Mouse (Mus musculus): ENCODE measurements around the gene Cacna2d1. TPM values are rescaled to one million over a fixed set of nuclear protein-coding genes. Genes with fewer than 3 reads are reported as not detected.
A peak's percentile ranks its signal among the peaks of the same experiment; 100 is the strongest.

Cacna2d1 gene
- polyA plus RNA-seq, 1 experiment from 2014 or later = 6.0 TPM

DNA sequence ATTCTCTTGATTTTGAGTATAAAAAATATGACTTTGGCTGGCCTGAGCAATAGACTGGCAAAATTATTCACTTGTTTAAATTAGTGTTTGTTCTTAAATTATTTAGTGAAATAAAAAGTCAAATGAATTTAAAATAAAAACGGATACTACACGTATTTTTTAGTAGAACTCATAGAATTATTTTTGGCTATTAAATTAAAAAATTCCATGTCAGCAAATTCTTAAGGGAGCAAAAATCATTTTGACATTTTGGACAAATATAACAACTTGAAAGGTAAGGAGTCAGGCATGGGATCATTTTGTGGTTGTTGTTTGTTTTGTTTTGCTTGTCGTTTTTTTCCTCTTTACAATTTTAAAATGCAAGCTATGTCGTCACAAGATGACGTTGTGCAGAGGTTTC is 346.7 kb downstream of the Cacna2d1 start:
- POLR2A ChIA-PET = no interaction called here
- DNase-seq (ENCODE audit: low read depth, low spot score) (no peak), ATAC-seq (no peak)
- in situ Hi-C loops (cut with MboI; ENCODE audit: low pct_unique_long_range_greater_than_20kb) = no loop called here
- no peak for TF ChIP-seq CTCF (IDR thresholded peaks at IDR 0.05)
- H3K27me3 ChIP-seq = no peaks in the 10 kb centered on the region
- CTCF ChIA-PET = interaction anchor here (1.4 to 2.1 kb wide), 2 partner anchors 12 to 13 kb away, joined by 3 to 7 read pairs; no protein-coding TSS in a partner anchor

GRCm38 (mm10) chr5:16293223-16293622 is 358.7 kb downstream of the Cacna2d1 start:
- POLR2A ChIA-PET = no interaction called here
- CTCF ChIA-PET = interaction anchor here (0.7 to 2.5 kb wide), 10 partner anchors 11 to 455 kb away, joined by 3 to 12 read pairs (median 5); no protein-coding TSS in a partner anchor
- no peaks in the 10 kb centered on the region for H3K27me3 ChIP-seq
- peak; percentile 12 for TF ChIP-seq CTCF (IDR thresholded peaks at IDR 0.05)
- in situ Hi-C loops (cut with MboI; ENCODE audit: low pct_unique_long_range_greater_than_20kb) = no loop called here
- no peak for ATAC-seq
- DNase-seq (ENCODE audit: low read depth, low spot score) = no peak

DNA sequence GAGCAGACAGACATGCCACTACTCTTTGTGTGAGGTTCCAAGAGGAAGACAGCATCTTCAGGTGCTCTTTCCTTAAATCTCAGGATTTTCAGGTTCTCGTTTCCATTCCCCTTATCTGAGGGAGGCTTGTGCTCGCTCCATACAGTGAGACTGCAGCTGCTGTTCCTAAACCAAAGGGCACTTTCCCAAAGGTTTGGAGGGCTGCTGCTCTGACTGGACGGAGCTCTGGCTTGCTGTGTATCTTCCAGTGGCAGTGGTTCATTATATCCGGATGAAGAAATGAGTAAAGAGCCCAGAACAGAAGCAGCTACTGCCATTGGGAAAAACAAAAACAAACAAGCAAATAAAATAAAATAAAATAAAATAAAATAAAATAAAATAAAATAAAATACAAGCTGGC is 359.3 kb downstream of the Cacna2d1 start:
- in situ Hi-C loops (cut with MboI; ENCODE audit: low pct_unique_long_range_greater_than_20kb) = no loop called here
- CTCF ChIA-PET = interaction anchor here (0.9 to 2.5 kb wide), 5 partner anchors 10 to 456 kb away, joined by 3 to 12 read pairs (median 10); no protein-coding TSS in a partner anchor
- no peak for ATAC-seq
- no peak for TF ChIP-seq CTCF (IDR thresholded peaks at IDR 0.05)
- H3K27me3 ChIP-seq = no peaks in the 10 kb centered on the region
- no peak for DNase-seq (ENCODE audit: low read depth, low spot score)
- POLR2A ChIA-PET = no interaction called here

- CTCF ChIA-PET = interaction anchor here (0.9 to 2.5 kb wide), 4 partner anchors 15 to 457 kb away, joined by 3 to 11 read pairs (median 7); no protein-coding TSS in a partner anchor
- POLR2A ChIA-PET = no interaction called here
- DNase-seq (ENCODE audit: low read depth, low spot score) (no peak), ATAC-seq (no peak)
- no peaks in the 10 kb centered on the region for H3K27me3 ChIP-seq
- in situ Hi-C loops (cut with MboI; ENCODE audit: low pct_unique_long_range_greater_than_20kb) = no loop called here
- no peak for TF ChIP-seq CTCF (IDR thresholded peaks at IDR 0.05)
Observed at GRCm38 (mm10) chr5:16294708-16295107, 360.2 kb downstream of the Cacna2d1 start.

- no peaks in the 10 kb centered on the region for H3K27me3 ChIP-seq
- DNase-seq (ENCODE audit: low read depth, low spot score) (peak; percentile 31), ATAC-seq (peak; percentile 80)
- POLR2A ChIA-PET = no interaction called here
- in situ Hi-C loops (cut with MboI; ENCODE audit: low pct_unique_long_range_greater_than_20kb) = no loop called here
- no peak for TF ChIP-seq CTCF (IDR thresholded peaks at IDR 0.05)
- CTCF ChIA-PET = no interaction called here
Observed at GRCm38 (mm10) chr5:16297170-16297771, 362.8 kb downstream of the Cacna2d1 start.

DNA sequence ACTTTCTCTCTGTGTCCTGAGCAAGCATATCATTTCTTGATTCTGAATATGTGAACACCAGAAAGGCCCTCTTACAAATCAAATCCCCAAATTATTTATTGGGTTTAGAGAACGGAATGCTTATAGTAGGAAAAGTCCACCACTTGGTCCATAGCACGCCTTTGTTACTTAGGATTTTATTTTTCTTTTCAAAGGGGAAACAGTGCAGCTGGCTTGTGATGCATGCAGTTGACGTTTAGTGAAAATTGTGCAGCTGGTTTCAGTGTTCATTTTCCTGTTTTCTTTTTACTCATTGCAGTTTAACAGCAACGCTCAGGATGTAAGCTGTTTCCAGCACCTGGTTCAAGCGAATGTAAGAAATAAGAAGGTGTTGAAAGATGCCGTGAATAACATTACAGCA is 365.1 kb downstream of the Cacna2d1 start:
- CTCF ChIA-PET = no interaction called here
- in situ Hi-C loops (cut with MboI; ENCODE audit: low pct_unique_long_range_greater_than_20kb) = loop anchor here (10.0 kb wide), 2 partner anchors 465 to 565 kb away; no protein-coding TSS in a partner anchor
- TF ChIP-seq CTCF (IDR thresholded peaks at IDR 0.05) = no peak
- POLR2A ChIA-PET = no interaction called here
- ATAC-seq (no peak), DNase-seq (ENCODE audit: low read depth, low spot score) (no peak)
- no peaks in the 10 kb centered on the region for H3K27me3 ChIP-seq

DNA sequence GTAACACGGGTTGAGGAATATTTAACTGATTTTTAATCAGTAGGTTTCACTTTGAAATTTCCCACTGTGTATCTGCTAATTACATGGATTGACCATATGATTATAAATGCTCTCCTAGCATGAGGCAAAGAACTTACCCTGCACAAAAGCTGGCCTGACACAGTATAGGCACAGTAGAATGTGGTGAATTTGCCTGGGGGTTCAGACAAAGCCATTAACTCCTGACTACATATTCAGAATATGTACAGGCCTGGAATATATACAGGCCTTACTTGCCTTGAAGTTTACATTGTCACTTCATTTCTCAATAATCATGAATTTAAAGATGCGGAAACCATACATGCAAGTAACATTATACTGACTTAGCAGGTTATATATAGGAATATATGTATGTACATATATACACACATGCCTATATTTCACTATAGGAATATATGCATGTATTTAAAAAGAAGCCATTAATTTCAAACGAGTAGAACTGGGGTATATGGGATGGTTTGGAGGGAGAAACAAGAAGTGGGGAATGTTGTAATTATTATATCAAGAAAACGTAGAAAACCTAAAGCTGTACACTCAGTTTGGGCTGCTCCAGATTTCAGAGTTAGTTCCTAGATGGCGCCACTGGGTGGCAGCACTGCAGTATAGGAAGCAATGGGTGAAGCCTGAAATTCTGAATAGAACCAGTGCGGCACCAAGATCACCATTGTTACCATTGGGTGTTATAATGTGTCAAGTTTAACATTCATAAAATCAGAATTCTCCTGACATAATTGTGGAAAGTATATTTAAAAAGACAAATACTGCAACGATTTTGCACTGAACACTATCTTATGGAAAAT is 374.9 kb downstream of the Cacna2d1 start:
- TF ChIP-seq CTCF (IDR thresholded peaks at IDR 0.05) = peak; percentile 79
- peaks cover 17% of the 10 kb centered on the region for H3K27me3 ChIP-seq
- POLR2A ChIA-PET = no interaction called here
- CTCF ChIA-PET = interaction anchor here (1.0 to 1.5 kb wide), 2 partner anchors 17 to 560 kb away, joined by 4 read pairs; no protein-coding TSS in a partner anchor
- DNase-seq (ENCODE audit: low read depth, low spot score) (no peak), ATAC-seq (no peak)
- in situ Hi-C loops (cut with MboI; ENCODE audit: low pct_unique_long_range_greater_than_20kb) = loop anchor here (10.0 kb wide), 2 partner anchors 475 to 555 kb away; no protein-coding TSS in a partner anchor

- CTCF ChIA-PET = interaction anchor here (1.0 kb wide), 1 partner anchor 54 kb away, joined by 3 read pairs; no protein-coding TSS in a partner anchor
- peaks cover 14% of the 10 kb centered on the region for H3K27me3 ChIP-seq
- TF ChIP-seq CTCF (IDR thresholded peaks at IDR 0.05) = no peak
- no peak for DNase-seq (ENCODE audit: low read depth, low spot score)
- in situ Hi-C loops (cut with MboI; ENCODE audit: low pct_unique_long_range_greater_than_20kb) = no loop called here
- ATAC-seq = no peak
- POLR2A ChIA-PET = interaction anchor here (0.7 kb wide), 1 partner anchor 486 kb away, joined by 5 read pairs; no protein-coding TSS in a partner anchor
Observed at GRCm38 (mm10) chr5:16314242-16314641, 379.8 kb downstream of the Cacna2d1 start.

- POLR2A ChIA-PET = no interaction called here
- in situ Hi-C loops (cut with MboI; ENCODE audit: low pct_unique_long_range_greater_than_20kb) = no loop called here
- DNase-seq (ENCODE audit: low read depth, low spot score) = no peak
- CTCF ChIA-PET = interaction anchor here (1.2 to 1.4 kb wide), 2 partner anchors 14 to 478 kb away, joined by 3 read pairs; no protein-coding TSS in a partner anchor
- peaks cover 14% of the 10 kb centered on the region for H3K27me3 ChIP-seq
- TF ChIP-seq CTCF (IDR thresholded peaks at IDR 0.05) = no peak
- ATAC-seq = no peak
Observed at GRCm38 (mm10) chr5:16315983-16316390, 381.5 kb downstream of the Cacna2d1 start.

GRCm38 (mm10) chr5:16317680-16318242 is 383.3 kb downstream of the Cacna2d1 start:
- ChIA-PET CTCF (no interaction called here), POLR2A (no interaction called here)
- DNase-seq (ENCODE audit: low read depth, low spot score) = no peak
- in situ Hi-C loops (cut with MboI; ENCODE audit: low pct_unique_long_range_greater_than_20kb) = no loop called here
- H3K27me3 ChIP-seq = peaks cover 11% of the 10 kb centered on the region
- TF ChIP-seq CTCF (IDR thresholded peaks at IDR 0.05) = no peak
- ATAC-seq = no peak

Data from Patski (cell line).